In the genomic region with DNA sequence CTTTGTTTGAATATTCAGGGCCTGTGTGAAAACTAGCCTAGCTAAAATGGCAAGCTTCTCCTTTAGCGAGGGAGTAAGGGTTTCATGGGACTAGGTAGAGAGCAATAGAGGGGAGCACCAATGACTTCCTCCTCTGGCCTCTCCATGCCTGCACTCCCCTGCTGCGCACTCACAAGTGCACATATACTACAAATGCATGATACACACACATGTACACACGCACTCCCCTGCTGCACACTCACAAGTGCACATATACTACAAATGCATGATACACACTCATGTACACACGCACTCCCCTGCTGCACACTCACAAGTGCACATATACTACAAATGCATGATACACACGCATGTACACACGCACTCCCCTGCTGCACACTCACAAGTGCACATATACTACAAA, we compare ENCODE assay signal across 6 mouse cellular contexts. TPM values are rescaled to one million over a fixed set of nuclear protein-coding genes. Genes with fewer than 3 reads are reported as not detected.
"Had no signal": no experiment of that assay in that cellular context is flagged by ENCODE, and none has a peak within 500 bp of the region (broad histone marks: within the 10 kb centered on the region; RNA-seq: fewer than 3 reads in every experiment).

No protein-coding gene starts in this region.

RNA-seq across cellular contexts. Expression of gene Ranbp3l, which starts 47.7 kb away (rescaled TPM):
- total RNA-seq: heart, postnatal 10 days; heart, postnatal 14 days; heart, postnatal 25 days; heart, postnatal 36 days; heart, postnatal 4 days; hematopoietic stem cell, adult 5-6 weeks had no signal
